Mouse (Mus musculus): ENCODE data around the gene Pptc7.

Gene Pptc7

GRCm38 (mm10) chr5:122284183-122285028 lies at the start of gene Pptc7:
TSS of gene Pptc7 (plus strand) at chr5:122284365.
- DNase-seq (ENCODE audit: low spot score in 2 of 2) = peak; percentile 62 to 77

GRCm38 (mm10) chr5:122235196-122235836 lies 48.8 kb upstream of the Pptc7 start:
- DNase-seq (ENCODE audit: low spot score in 2 of 2) = no peak

GRCm38 (mm10) chr5:122237200-122237599 lies 47.0 kb upstream of the Pptc7 start:
- no peak for DNase-seq (ENCODE audit: low spot score in 2 of 2)

GRCm38 (mm10) chr5:122239618-122240017 lies 44.5 kb upstream of the Pptc7 start:
- DNase-seq (ENCODE audit: low spot score in 2 of 2) = no peak

GRCm38 (mm10) chr5:122240521-122240920 lies 43.6 kb upstream of the Pptc7 start:
- DNase-seq (ENCODE audit: low spot score in 2 of 2) = no peak

- DNase-seq (ENCODE audit: low spot score in 2 of 2) = no peak
These were observed 43.2 kb upstream of the Pptc7 start for GRCm38 (mm10) chr5:122240989-122241388.

GRCm38 (mm10) chr5:122242521-122243123 lies 41.5 kb upstream of the Pptc7 start:
- DNase-seq (ENCODE audit: low spot score in 2 of 2) = no peak

GRCm38 (mm10) chr5:122243781-122244523 lies 40.2 kb upstream of the Pptc7 start:
- no peak for DNase-seq (ENCODE audit: low spot score in 2 of 2)

GRCm38 (mm10) chr5:122245186-122245585 lies 39.0 kb upstream of the Pptc7 start:
- DNase-seq (ENCODE audit: low spot score in 2 of 2) = no peak

GRCm38 (mm10) chr5:122246547-122247167 lies 37.5 kb upstream of the Pptc7 start:
- no peak for DNase-seq (ENCODE audit: low spot score in 2 of 2)

- no peak for DNase-seq (ENCODE audit: low spot score in 2 of 2)
These were observed 36.6 kb upstream of the Pptc7 start for GRCm38 (mm10) chr5:122247529-122247928.

- no peak for DNase-seq (ENCODE audit: low spot score in 2 of 2)
These were observed 36.2 kb upstream of the Pptc7 start for GRCm38 (mm10) chr5:122247934-122248333.

- no peak for DNase-seq (ENCODE audit: low spot score in 2 of 2)
These were observed 34.9 kb upstream of the Pptc7 start for GRCm38 (mm10) chr5:122249281-122249680.

- DNase-seq (ENCODE audit: low spot score in 2 of 2) = no peak
These were observed 32.1 kb upstream of the Pptc7 start for GRCm38 (mm10) chr5:122251895-122252606.

- no peak for DNase-seq (ENCODE audit: low spot score in 2 of 2)
These were observed 26.0 kb upstream of the Pptc7 start for GRCm38 (mm10) chr5:122258027-122258741.

GRCm38 (mm10) chr5:122262104-122262503 lies 22.1 kb upstream of the Pptc7 start:
- no peak for DNase-seq (ENCODE audit: low spot score in 2 of 2)

GRCm38 (mm10) chr5:122263933-122264905 lies 19.9 kb upstream of the Pptc7 start, which contains the start of gene Tctn1:
TSS of gene Tctn1 (minus strand) at chr5:122264460.
- DNase-seq (ENCODE audit: low spot score in 2 of 2) = peak; percentile 47 to 72

GRCm38 (mm10) chr5:122265187-122265586 lies 19.0 kb upstream of the Pptc7 start:
- DNase-seq (ENCODE audit: low spot score in 2 of 2) = no peak

- DNase-seq (ENCODE audit: low spot score in 2 of 2) = no peak
These were observed 18.2 kb upstream of the Pptc7 start for GRCm38 (mm10) chr5:122265942-122266341.

All from frontal cortex, postnatal 25 days (tissue).